Mouse (Mus musculus): ENCODE data around the gene Gale.

DNA sequence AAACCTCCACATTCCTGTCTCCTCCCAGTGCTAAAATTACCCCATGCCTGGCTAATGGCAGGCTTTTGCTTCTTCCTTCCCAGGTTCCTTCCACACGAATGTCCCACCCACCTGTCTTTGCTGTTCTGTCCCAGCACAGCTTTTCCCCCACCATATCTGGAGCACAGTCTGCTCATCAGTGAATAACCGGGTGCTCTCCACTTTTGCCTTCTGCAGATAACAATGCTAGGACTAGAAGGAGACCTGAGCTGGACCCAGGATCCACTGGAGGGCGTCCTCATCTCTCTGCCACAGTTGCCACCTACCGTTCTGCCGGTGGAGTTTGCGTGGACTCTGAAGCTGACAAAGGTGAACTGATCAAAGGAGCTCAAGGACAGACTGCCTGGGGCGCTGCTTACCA, 24.7 kb upstream of the Gale start:
- TF ChIP-seq CTCF (IDR thresholded peaks at IDR 0.05; ENCODE audit: borderline replicate concordance, insufficient read depth, low read depth, low read length) (no peak), POLR2A (IDR thresholded peaks at IDR 0.05; ENCODE audit: borderline replicate concordance, insufficient read depth, low read length) (no peak)

Measured in cerebellum, adult 2 months (tissue).